Mouse (Mus musculus): ENCODE data around the gene Lrrk1. TPM values are rescaled to one million over a fixed set of nuclear protein-coding genes. Genes with fewer than 3 reads are reported as not detected.

Gene Lrrk1
- polyA plus RNA-seq (2014; fragmentation: Nextera tagmentation; extraction: Ambion mirVana), result 11.9 and 12.5 TPM in 2 replicates

DNA sequence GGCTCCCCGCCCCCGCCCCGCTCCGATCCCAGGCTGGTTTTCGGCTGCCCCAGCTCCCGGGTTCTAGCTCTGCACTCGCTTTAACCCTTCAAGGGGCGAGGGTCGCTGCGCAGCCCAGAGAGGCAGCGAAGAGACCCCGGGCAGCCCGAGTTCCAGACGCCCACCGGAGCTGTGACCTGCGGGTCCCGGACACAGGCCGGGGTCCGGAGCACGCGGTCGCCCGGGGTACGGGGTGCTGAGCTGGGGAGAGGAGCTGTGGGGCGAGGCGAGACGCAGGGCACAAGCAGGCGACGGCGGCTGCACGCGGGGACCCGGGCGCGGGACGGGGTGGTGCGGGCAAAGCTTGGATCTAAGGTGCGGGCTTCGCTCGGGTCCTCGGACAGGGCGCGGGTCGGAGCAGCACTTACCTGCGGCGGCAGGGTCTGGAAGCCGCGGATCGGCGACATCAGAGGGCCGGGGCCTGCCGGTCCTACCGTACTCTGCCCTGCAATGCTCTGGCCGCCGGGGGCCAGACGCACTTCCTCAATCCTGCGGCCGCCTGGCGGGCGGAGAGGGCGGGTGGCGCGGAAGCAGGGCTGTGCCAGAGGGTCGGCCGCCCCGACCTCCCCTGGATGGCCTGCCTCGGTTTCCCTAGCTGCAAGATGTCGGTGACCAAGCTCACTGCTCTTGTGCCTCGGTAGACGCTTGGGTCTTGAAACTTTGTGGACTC is at the start of gene Lrrk1:
TSS of gene Lrrk1 (minus strand) at position 538 of the 709 bp plus-strand sequence.
- H3K36me3 ChIP-seq (ENCODE audit: control insufficient read depth, insufficient read depth, low read length), result no peaks in the 10 kb centered on the region
- peak within 1 kb of the TSS; percentile 91 for H3K9ac ChIP-seq (ENCODE audit: low read depth, low read length)
- WGBS, result 1% methylated on average over 49 of the region's 70 CpGs
- ATAC-seq (ENCODE audit: low read depth) (peak; percentile 79), DNase-seq (ENCODE audit: low spot score) (peak; percentile 65)
- H3K4me1 ChIP-seq (ENCODE audit: control insufficient read depth, insufficient read depth, low read length), result no peaks in the 10 kb centered on the region
- no peaks in the 10 kb centered on the region for H3K27me3 ChIP-seq (replicated peaks; ENCODE audit: control insufficient read depth, insufficient read depth, low read length)
- H3K27ac ChIP-seq (replicated peaks; ENCODE audit: low read depth, low read length), result peak within 1 kb of the TSS; percentile 55
- H3K4me2 ChIP-seq (ENCODE audit: low read depth, low read length), result peak within 1 kb of the TSS; percentile 96
- H3K4me3 ChIP-seq (ENCODE audit: low read depth, low read length), result peak within 1 kb of the TSS; percentile 75
- no peaks in the 10 kb centered on the region for H3K9me3 ChIP-seq (ENCODE audit: control insufficient read depth, low read length)

GRCm38 (mm10) chr7:66434453-66434935 is 46.3 kb upstream of the Lrrk1 start:
- 0 out of 2 replicates have a peak, but pooled peaks cover 3% of the 10 kb centered on the region for H3K27me3 ChIP-seq (replicated peaks; ENCODE audit: control insufficient read depth, insufficient read depth, low read length)
- H3K27ac ChIP-seq (replicated peaks; ENCODE audit: low read depth, low read length), result no peak overlapping the region
- no peak overlapping the region for H3K9ac ChIP-seq (ENCODE audit: low read depth, low read length)
- ATAC-seq (ENCODE audit: low read depth) (0 out of 2 replicates have a peak, but pooled peaks have one; percentile 49), DNase-seq (ENCODE audit: low spot score) (peak; percentile 53)
- no peaks in the 10 kb centered on the region for H3K9me3 ChIP-seq (ENCODE audit: control insufficient read depth, low read length)
- H3K4me3 ChIP-seq (ENCODE audit: low read depth, low read length), result no peak overlapping the region
- H3K36me3 ChIP-seq (ENCODE audit: control insufficient read depth, insufficient read depth, low read length), result no peaks in the 10 kb centered on the region
- 46% methylated on average over 10 of the region's 10 CpGs for WGBS
- H3K4me2 ChIP-seq (ENCODE audit: low read depth, low read length), result no peak overlapping the region
- H3K4me1 ChIP-seq (ENCODE audit: control insufficient read depth, insufficient read depth, low read length), result peaks cover 4% of the 10 kb centered on the region

DNA sequence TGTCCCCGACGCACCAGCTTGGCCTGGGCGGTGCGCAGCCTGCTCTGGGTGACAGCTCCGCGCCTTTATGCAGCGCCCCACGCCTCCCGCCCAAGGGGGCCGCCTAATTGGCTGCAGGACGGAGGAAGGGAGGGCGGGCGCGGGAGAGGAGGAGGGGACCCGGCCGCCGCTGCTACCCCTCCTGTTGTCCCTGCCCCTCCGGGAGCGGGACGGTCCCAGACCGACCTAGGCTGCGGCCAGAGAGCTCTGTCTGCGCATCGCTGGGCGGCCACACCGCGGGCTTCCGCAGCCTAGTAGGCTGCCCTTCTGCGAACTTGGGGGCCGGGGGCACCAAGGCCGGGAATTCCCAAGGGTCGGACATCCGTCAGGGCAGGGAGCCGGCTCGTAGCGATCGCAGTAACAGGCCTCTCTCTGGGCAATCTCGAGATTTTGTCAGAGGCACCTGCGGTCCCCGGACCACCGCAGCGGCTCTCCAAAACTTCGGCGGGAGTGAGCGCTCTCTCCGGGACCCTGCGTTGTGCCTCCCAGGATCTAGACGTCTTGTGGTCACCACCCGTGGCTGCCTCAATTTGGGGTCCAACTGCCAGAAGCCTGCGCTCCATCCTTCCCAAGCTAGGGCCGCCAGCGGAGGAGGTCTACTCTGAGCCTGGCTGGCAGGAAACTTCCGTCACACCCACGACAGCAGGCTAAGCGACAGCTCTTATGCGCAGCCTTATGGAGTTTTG is 39.4 kb upstream of the Lrrk1 start, which contains the start of gene Aldh1a3:
TSS of gene Aldh1a3 (minus strand) at position 81 of the 725 bp plus-strand sequence.
- WGBS, result 1% methylated on average over 39 of the region's 56 CpGs
- H3K27ac ChIP-seq (replicated peaks; ENCODE audit: low read depth, low read length), result no peak within 1 kb of the TSS
- no peaks in the 10 kb centered on the region for H3K36me3 ChIP-seq (ENCODE audit: control insufficient read depth, insufficient read depth, low read length)
- H3K4me2 ChIP-seq (ENCODE audit: low read depth, low read length), result peak within 1 kb of the TSS; percentile 93
- H3K4me1 ChIP-seq (ENCODE audit: control insufficient read depth, insufficient read depth, low read length), result peaks cover 11% of the 10 kb centered on the region
- H3K9me3 ChIP-seq (ENCODE audit: control insufficient read depth, low read length), result no peaks in the 10 kb centered on the region
- peaks cover 52% of the 10 kb centered on the region for H3K27me3 ChIP-seq (replicated peaks; ENCODE audit: control insufficient read depth, insufficient read depth, low read length)
- H3K4me3 ChIP-seq (ENCODE audit: low read depth, low read length), result peak within 1 kb of the TSS; percentile 51
- ATAC-seq (ENCODE audit: low read depth), result peak; percentile 90
- peak within 1 kb of the TSS; percentile 55 for H3K9ac ChIP-seq (ENCODE audit: low read depth, low read length)
- peak; percentile 67 for DNase-seq (ENCODE audit: low spot score)

GRCm38 (mm10) chr7:66427053-66427436 is 38.9 kb upstream of the Lrrk1 start:
- H3K9ac ChIP-seq (ENCODE audit: low read depth, low read length), result peak overlapping the region; percentile 55
- no peak for ATAC-seq (ENCODE audit: low read depth)
- DNase-seq (ENCODE audit: low spot score), result no peak
- no peaks in the 10 kb centered on the region for H3K36me3 ChIP-seq (ENCODE audit: control insufficient read depth, insufficient read depth, low read length)
- H3K4me1 ChIP-seq (ENCODE audit: control insufficient read depth, insufficient read depth, low read length), result peaks cover 11% of the 10 kb centered on the region
- under 1% methylated on average over 20 of the region's 23 CpGs for WGBS
- H3K9me3 ChIP-seq (ENCODE audit: control insufficient read depth, low read length), result no peaks in the 10 kb centered on the region
- H3K27ac ChIP-seq (replicated peaks; ENCODE audit: low read depth, low read length), result no peak overlapping the region
- peak overlapping the region; percentile 51 for H3K4me3 ChIP-seq (ENCODE audit: low read depth, low read length)
- peak overlapping the region; percentile 93 for H3K4me2 ChIP-seq (ENCODE audit: low read depth, low read length)
- H3K27me3 ChIP-seq (replicated peaks; ENCODE audit: control insufficient read depth, insufficient read depth, low read length), result peaks cover 52% of the 10 kb centered on the region

GRCm38 (mm10) chr7:66421903-66422302 is 33.8 kb upstream of the Lrrk1 start:
- no peak overlapping the region for H3K27ac ChIP-seq (replicated peaks; ENCODE audit: low read depth, low read length)
- peaks cover 5% of the 10 kb centered on the region for H3K4me1 ChIP-seq (ENCODE audit: control insufficient read depth, insufficient read depth, low read length)
- H3K27me3 ChIP-seq (replicated peaks; ENCODE audit: control insufficient read depth, insufficient read depth, low read length), result peaks cover 23% of the 10 kb centered on the region
- H3K4me3 ChIP-seq (ENCODE audit: low read depth, low read length), result no peak overlapping the region
- H3K9ac ChIP-seq (ENCODE audit: low read depth, low read length), result no peak overlapping the region
- no peaks in the 10 kb centered on the region for H3K9me3 ChIP-seq (ENCODE audit: control insufficient read depth, low read length)
- no peaks in the 10 kb centered on the region for H3K36me3 ChIP-seq (ENCODE audit: control insufficient read depth, insufficient read depth, low read length)
- DNase-seq (ENCODE audit: low spot score) (no peak), ATAC-seq (ENCODE audit: low read depth) (no peak)
- WGBS, result 74% methylated on average over 8 of the region's 8 CpGs
- no peak overlapping the region for H3K4me2 ChIP-seq (ENCODE audit: low read depth, low read length)

GRCm38 (mm10) chr7:66418981-66419380 is 30.8 kb upstream of the Lrrk1 start:
- Histone ChIP-seq H3K4me3 (ENCODE audit: low read depth, low read length) (no peak overlapping the region), H3K4me1 (ENCODE audit: control insufficient read depth, insufficient read depth, low read length) (peaks cover 5% of the 10 kb centered on the region; the same call in 1 of the 2 replicates), H3K9me3 (ENCODE audit: control insufficient read depth, low read length) (no peaks in the 10 kb centered on the region), H3K36me3 (ENCODE audit: control insufficient read depth, insufficient read depth, low read length) (no peaks in the 10 kb centered on the region), H3K27me3 (replicated peaks; ENCODE audit: control insufficient read depth, insufficient read depth, low read length) (no peaks in the 10 kb centered on the region), H3K4me2 (ENCODE audit: low read depth, low read length) (no peak overlapping the region), H3K9ac (ENCODE audit: low read depth, low read length) (no peak overlapping the region), H3K27ac (replicated peaks; ENCODE audit: low read depth, low read length) (no peak overlapping the region)
- WGBS, result 55% methylated on average over 12 of the region's 12 CpGs
- DNase-seq (ENCODE audit: low spot score), result no peak
- ATAC-seq (ENCODE audit: low read depth), result no peak

- Histone ChIP-seq H3K36me3 (ENCODE audit: control insufficient read depth, insufficient read depth, low read length) (no peaks in the 10 kb centered on the region), H3K9ac (ENCODE audit: low read depth, low read length) (no peak overlapping the region), H3K27me3 (replicated peaks; ENCODE audit: control insufficient read depth, insufficient read depth, low read length) (no peaks in the 10 kb centered on the region), H3K27ac (replicated peaks; ENCODE audit: low read depth, low read length) (no peak overlapping the region), H3K4me3 (ENCODE audit: low read depth, low read length) (no peak overlapping the region), H3K4me2 (ENCODE audit: low read depth, low read length) (no peak overlapping the region), H3K9me3 (ENCODE audit: control insufficient read depth, low read length) (no peaks in the 10 kb centered on the region), H3K4me1 (ENCODE audit: control insufficient read depth, insufficient read depth, low read length) (no peaks in the 10 kb centered on the region)
- 61% methylated on average over 4 of the region's 4 CpGs for WGBS
- DNase-seq (ENCODE audit: low spot score), result no peak
- ATAC-seq (ENCODE audit: low read depth), result peak; percentile 26; the same call in 1 of the 2 replicates
These were observed 28.7 kb upstream of the Lrrk1 start for GRCm38 (mm10) chr7:66416829-66417228.

GRCm38 (mm10) chr7:66413093-66413492 is 24.9 kb upstream of the Lrrk1 start:
- WGBS, result 77% methylated on average over 7 of the region's 7 CpGs

More at GRCm38 (mm10) chr7:66413093-66413492, 24.9 kb upstream of the Lrrk1 start:
- DNase-seq (ENCODE audit: low spot score) (no peak), ATAC-seq (ENCODE audit: low read depth) (no peak)
- no peak overlapping the region for H3K4me3 ChIP-seq (ENCODE audit: low read depth, low read length)
- no peak overlapping the region for H3K4me2 ChIP-seq (ENCODE audit: low read depth, low read length)
- no peaks in the 10 kb centered on the region for H3K4me1 ChIP-seq (ENCODE audit: control insufficient read depth, insufficient read depth, low read length)
- no peaks in the 10 kb centered on the region for H3K36me3 ChIP-seq (ENCODE audit: control insufficient read depth, insufficient read depth, low read length)
- no peak overlapping the region for H3K9ac ChIP-seq (ENCODE audit: low read depth, low read length)
- no peaks in the 10 kb centered on the region for H3K9me3 ChIP-seq (ENCODE audit: control insufficient read depth, low read length)
- no peak overlapping the region for H3K27ac ChIP-seq (replicated peaks; ENCODE audit: low read depth, low read length)
- H3K27me3 ChIP-seq (replicated peaks; ENCODE audit: control insufficient read depth, insufficient read depth, low read length), result no peaks in the 10 kb centered on the region

Data from embryonic facial prominence, embryonic 14.5 days (tissue).